Comparison of ENCODE assay signal across 14 mouse cellular contexts in genomic region chr5:125168101-125168500, GRCm38 (mm10). TPM values are rescaled to one million over a fixed set of nuclear protein-coding genes. Genes with fewer than 3 reads are reported as not detected.
DNase-seq lines count a peak whose midpoint lies in the region; ATAC-seq and TF ChIP-seq lines count a peak whose summit lies in the region.
"Had no signal": no experiment of that assay in that cellular context is flagged by ENCODE, and none has a peak within 500 bp of the region (broad histone marks: within the 10 kb centered on the region; RNA-seq: fewer than 3 reads in every experiment).

No protein-coding gene starts in this region.

- H3K4me2 ChIP-seq in embryonic facial prominence, embryonic 12.5 days (replicated peaks): no peak overlapping the region
- no peak overlapping the region for H3K4me2 ChIP-seq in liver, embryonic 14.5 days (ENCODE audit: low read depth)
- H3K4me2 ChIP-seq: hindbrain, embryonic 14.5 days; neural tube, embryonic 12.5 days had no signal

- peaks cover 69% of the 10 kb centered on the region for H3K4me1 ChIP-seq in embryonic facial prominence, embryonic 12.5 days
- H3K4me1 ChIP-seq in embryonic facial prominence, embryonic 10.5 days: peaks cover 92% of the 10 kb centered on the region
- peaks cover 0 to 21% of the 10 kb centered on the region in 2 experiments; a peak in 2 of 4 replicates for H3K4me1 ChIP-seq in liver, embryonic 14.5 days (replicated peaks; ENCODE audit: control insufficient read depth in 2 of 2, insufficient read depth in 2 of 2, low read length in 1 of 2)

- no peaks in the 10 kb centered on the region for H3K36me3 ChIP-seq in embryonic facial prominence, embryonic 12.5 days
- peaks cover 22% of the 10 kb centered on the region; the same call in 1 of the 2 replicates for H3K36me3 ChIP-seq in embryonic facial prominence, embryonic 10.5 days (replicated peaks)
- H3K36me3 ChIP-seq in liver, embryonic 14.5 days (replicated peaks; ENCODE audit: control insufficient read depth, insufficient read depth, low read depth): no peaks in the 10 kb centered on the region
- H3K36me3 ChIP-seq: G1E; neural tube, embryonic 12.5 days had no signal

- DNase-seq in embryonic facial prominence, embryonic 10.5 days (ENCODE audit: low spot score): no peak
- peak; percentile 67 for DNase-seq in kidney, adult 11 months
- DNase-seq in kidney, adult 18-20 months: no peak
- peak; percentile 80 for DNase-seq in adrenal gland, adult 2 months
- DNase-seq in liver, embryonic 14.5 days (ENCODE audit: low read depth in 3 of 3, low spot score in 3 of 3): no peak
- no peak for DNase-seq in urinary bladder, postnatal 14 days (ENCODE audit: low spot score)
- no peak for DNase-seq in thymus, postnatal 25 days
- DNase-seq: B cell, adult 2 months; midbrain, embryonic 14.5 days; thymus, adult 18-20 months had no signal

- TF ChIP-seq EP300 in liver, embryonic 14.5 days (IDR thresholded peaks at IDR 0.05; ENCODE audit: low read depth): no peak

- ATAC-seq in embryonic facial prominence, embryonic 12.5 days (ENCODE audit: insufficient number of reproducible peaks, insufficient read depth, low FRiP score, low TSS enrichment): no peak
- 0 out of 2 replicates have a peak, but pooled peaks have one; percentile 17 for ATAC-seq in liver, embryonic 14.5 days (ENCODE audit: insufficient read depth)

- H3K4me3 ChIP-seq in embryonic facial prominence, embryonic 12.5 days: no peak overlapping the region
- H3K4me3 ChIP-seq in embryonic facial prominence, embryonic 10.5 days: no peak overlapping the region
- H3K4me3 ChIP-seq in liver, embryonic 14.5 days (ENCODE audit: insufficient read depth in 1 of 2, low read depth in 2 of 2, low read length in 2 of 2): no peak overlapping the region
- H3K4me3 ChIP-seq: neural tube, embryonic 12.5 days had no signal

- 76% methylated on average over 7 of the region's 7 CpGs for WGBS in embryonic facial prominence, embryonic 12.5 days
- WGBS in embryonic facial prominence, embryonic 10.5 days: 83% methylated on average over 7 of the region's 7 CpGs
- 56% methylated on average over 7 of the region's 7 CpGs for WGBS in liver, embryonic 14.5 days (ENCODE audit: insufficient replicate concordance)

- H3K9me3 ChIP-seq in embryonic facial prominence, embryonic 12.5 days: no peaks in the 10 kb centered on the region
- no peaks in the 10 kb centered on the region for H3K9me3 ChIP-seq in embryonic facial prominence, embryonic 10.5 days
- no peaks in the 10 kb centered on the region for H3K9me3 ChIP-seq in liver, embryonic 14.5 days (ENCODE audit: control insufficient read depth, low read length)
- H3K9me3 ChIP-seq: neural tube, embryonic 12.5 days had no signal

- TF ChIP-seq CTCF in liver, embryonic 14.5 days (IDR thresholded peaks at IDR 0.05; ENCODE audit: low read depth): no peak

- no peaks in the 10 kb centered on the region for H3K27me3 ChIP-seq in embryonic facial prominence, embryonic 12.5 days
- H3K27me3 ChIP-seq in embryonic facial prominence, embryonic 10.5 days (replicated peaks; ENCODE audit: low read depth, poor library complexity, severe bottlenecking): no peaks in the 10 kb centered on the region
- no peaks in the 10 kb centered on the region for H3K27me3 ChIP-seq in liver, embryonic 14.5 days (ENCODE audit: control insufficient read depth, insufficient read depth, low read length)
- H3K27me3 ChIP-seq: neural tube, embryonic 12.5 days had no signal

- H3K27ac ChIP-seq in embryonic facial prominence, embryonic 12.5 days: 0 out of 2 replicates have a peak overlapping the region, but pooled peaks have one; percentile 36
- no peak overlapping the region for H3K27ac ChIP-seq in embryonic facial prominence, embryonic 10.5 days (replicated peaks)
- no peak overlapping the region for H3K27ac ChIP-seq in liver, embryonic 14.5 days
- H3K27ac ChIP-seq: hindbrain, embryonic 14.5 days had no signal

- H3K9ac ChIP-seq in embryonic facial prominence, embryonic 12.5 days: no peak overlapping the region
- H3K9ac ChIP-seq in liver, embryonic 14.5 days (replicated peaks): no peak overlapping the region
- H3K9ac ChIP-seq: hindbrain, embryonic 14.5 days had no signal

RNA-seq across cellular contexts. Expression of gene Ncor2, which starts 10.9 kb away (rescaled TPM):
- 31.6 and 33.4 TPM in 2 replicates for polyA plus RNA-seq in embryonic facial prominence, embryonic 12.5 days (2016; fragmentation: Nextera tagmentation; extraction: Ambion mirVana)
- 19.2 and 19.8 TPM in 2 replicates for polyA plus RNA-seq in embryonic facial prominence, embryonic 10.5 days (2016; fragmentation: Nextera tagmentation; extraction: Ambion mirVana)
- total RNA-seq in adrenal gland, adult 2 months (2021): 100 to 1,000 TPM; 149 to 340 TPM
- polyA plus RNA-seq in adrenal gland, adult 2 months (2012; rRNA removed): 183 and 229 TPM in 2 replicates
- 4.1 and 4.4 TPM in 2 replicates for polyA plus RNA-seq in liver, embryonic 14.5 days (2012; rRNA removed)
- polyA plus RNA-seq in liver, embryonic 14.5 days (2014; fragmentation: Nextera tagmentation; extraction: Ambion mirVana): 3.2 and 3.5 TPM in 2 replicates
- total RNA-seq: G1E had no signal

Comparison
In these comparisons a context has a peak if more than half of its experiments do, and no peak if none do; other contexts are left out.
1. DNase-seq: peak in kidney, adult 11 months (single experiment) and adrenal gland, adult 2 months (single experiment); none in embryonic facial prominence, embryonic 10.5 days (single experiment), kidney, adult 18-20 months (single experiment), liver, embryonic 14.5 days (0 of 3), urinary bladder, postnatal 14 days (single experiment) and thymus, postnatal 25 days (single experiment).